Mouse (Mus musculus): ENCODE results near the gene Adig.

Gene Adig

DNA sequence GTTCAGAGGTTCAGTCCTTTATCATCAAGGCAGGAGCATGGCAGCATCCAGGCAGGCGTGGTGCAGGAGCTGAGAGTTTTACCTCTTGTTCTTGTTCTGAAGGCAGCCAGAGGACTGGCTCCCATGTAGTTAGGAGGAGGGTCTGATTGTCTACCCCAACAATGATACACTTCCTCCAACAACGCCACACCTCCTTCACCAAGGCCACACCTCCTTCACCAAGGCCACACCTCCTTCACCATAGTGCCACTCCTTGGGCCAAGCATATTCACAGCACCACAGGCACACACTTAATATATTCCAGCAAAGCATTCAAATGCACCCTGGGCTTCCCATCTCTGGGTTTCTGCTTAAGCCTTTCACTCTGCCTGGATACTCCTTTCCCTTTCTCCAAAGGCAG, 42.9 kb downstream of the Adig start:
- no peak for DNase-seq

DNA sequence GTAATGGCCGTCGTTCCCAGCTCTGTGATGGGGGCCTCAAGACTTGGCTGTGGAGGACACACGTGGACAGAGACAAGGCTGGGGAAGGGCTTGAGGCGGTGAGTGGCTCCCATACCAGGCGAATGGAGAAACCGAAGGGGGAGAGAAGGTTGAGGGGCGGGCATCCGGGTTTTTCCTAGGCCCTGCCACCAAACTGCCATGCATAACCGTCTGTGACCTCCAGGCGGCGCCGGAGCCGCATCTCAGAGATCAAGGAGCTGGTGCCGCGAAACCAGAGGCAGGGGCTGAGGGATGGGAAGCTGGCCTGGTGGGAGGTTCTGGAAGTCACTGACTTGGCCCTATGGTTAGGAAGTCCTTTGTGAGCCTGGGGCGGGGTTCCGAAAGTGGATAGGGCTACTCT, 44.3 kb downstream of the Adig start:
- peak; percentile 62 to 72 for DNase-seq

DNA sequence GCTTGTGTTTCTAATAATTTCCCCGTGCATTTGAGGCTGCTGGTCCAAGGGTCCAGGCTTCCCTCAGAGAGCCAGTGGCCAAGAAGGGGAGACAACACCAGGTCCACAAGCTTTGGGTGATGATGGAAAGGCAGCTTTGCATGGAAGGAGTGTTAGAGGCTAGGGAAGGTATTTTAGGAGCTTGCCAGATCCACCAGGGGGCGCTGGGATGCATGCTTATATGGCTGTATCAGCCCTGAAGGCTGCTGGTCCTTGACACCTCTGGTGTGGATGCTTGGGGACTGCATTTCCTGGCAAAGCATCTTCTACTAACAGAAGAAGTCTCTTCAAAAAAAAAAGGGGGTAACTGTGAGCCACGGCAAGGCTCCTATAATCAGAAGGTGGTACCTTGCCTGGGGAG, 47.7 kb downstream of the Adig start:
- peak; percentile 74 to 80 for DNase-seq

DNA sequence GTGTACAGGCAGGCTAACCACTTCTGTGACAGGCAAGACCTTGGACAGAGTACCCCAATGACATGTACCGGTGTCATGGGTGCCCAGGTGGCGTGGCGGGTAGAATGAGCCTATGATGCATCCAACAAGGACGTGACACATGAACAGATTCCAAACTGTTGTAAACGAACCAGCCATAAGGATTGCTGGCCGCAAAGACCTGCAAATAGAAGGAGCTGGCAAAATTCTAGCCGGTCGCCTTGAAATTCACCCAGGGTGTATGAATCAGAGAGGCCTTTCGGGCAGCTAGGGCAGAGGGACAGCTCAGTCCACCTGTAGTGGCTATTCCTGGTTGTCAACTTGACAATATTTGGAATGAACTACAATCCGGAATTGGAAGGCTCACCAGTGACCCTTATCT, 52.0 kb downstream of the Adig start:
- no peak for DNase-seq

DNA sequence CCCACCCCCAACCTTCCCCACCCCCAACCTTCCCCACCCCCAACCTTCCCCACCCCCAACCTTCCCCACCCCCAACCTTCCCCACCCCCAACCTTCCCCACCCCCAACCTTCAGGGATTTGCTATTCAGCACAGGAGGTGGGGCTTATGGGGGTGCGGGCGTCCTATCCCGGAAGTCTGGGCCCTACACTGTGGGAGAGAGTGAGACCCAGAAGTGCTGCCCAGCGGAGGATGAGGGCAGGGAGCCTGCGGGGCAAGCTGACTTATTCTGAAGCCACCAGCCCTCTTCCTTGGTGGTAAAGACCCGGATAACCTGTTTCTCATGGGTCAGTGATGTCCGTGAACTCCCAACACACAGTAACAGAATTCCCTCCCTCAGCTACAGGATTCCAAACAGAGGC, 52.8 kb downstream of the Adig start:
- DNase-seq: peak; percentile 14 to 33

DNA sequence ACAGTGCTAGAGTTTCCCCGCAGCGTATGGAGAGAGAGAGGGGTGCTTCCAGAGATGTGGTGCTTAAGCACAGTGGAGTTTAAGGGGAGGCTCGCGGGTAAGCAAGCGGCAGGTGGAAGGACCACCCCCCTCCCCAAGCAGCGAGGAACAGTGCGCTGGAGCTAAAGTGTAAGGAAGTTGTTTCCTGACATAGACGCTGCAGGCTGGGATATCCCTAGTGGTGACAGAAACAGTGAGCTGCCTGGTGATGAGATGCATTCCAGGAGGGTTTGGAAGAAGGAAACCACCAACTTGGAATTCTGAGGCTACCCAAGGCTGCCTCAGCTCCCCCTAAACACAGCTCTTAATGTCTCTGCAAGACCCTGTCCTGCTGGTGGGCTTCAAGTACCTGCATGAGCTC, 53.4 kb downstream of the Adig start:
- DNase-seq: no peak

DNA sequence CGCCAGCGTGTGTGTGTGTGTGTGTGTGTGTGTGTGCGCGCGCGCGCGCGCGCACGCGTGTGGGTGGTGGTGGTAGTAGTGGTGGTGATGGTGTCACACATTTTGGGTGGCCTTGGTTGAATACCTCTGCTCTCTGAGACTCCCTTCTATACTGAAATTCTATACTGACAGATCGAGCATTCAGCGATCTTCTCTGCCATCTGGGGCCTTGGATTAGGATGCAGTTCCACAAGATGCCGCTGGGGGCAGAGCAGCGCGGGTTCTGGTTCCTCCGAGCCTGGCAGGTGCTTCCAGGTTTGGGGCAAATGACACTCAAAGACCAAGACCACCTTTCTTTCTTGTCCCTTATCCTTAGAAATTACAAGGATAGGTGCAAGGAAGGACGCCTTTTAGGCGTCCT, 53.8 kb downstream of the Adig start:
- DNase-seq: peak; percentile 79 to 83

DNA sequence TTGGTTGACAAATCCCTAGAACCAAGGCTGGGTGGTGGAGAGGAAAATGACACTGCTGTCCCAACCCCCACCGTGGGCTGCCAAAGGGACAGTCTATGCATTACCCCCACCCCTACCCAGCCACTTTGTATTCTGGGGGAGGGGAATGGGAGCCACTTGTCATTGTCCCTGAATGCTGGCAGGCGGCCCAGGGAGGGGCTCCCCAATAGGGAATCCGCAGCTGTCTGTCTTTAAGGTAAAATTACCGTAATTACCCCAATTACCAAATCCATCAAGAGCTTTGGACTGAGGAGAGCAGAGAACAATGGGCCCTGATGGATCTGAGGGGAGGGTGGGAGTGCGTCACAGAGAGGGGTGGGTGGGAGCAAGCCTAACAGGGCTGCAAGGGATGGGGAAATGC, 54.3 kb downstream of the Adig start:
- DNase-seq: no peak
